Mouse (Mus musculus) gonadal fat pad, adult 2 months (tissue): Measurements from ENCODE around the gene Cxcr5. TPM values are rescaled to one million over a fixed set of nuclear protein-coding genes. Genes with fewer than 3 reads are reported as not detected.

Source experiments
- DNase-seq: peaks from one replicate; pipeline ENCODE4 v3.0.0-alpha.2; 2012; ENCODE audit warnings: low read depth
- polyA plus RNA-seq: library from polyadenylated mRNA; depleted of rRNA; stranded (reverse); fragments of >200 nt; gene quantifications from 2 replicates; pipeline ENCODE4 v1.2.3, GENCODE M21; 2012; rRNA removed

Gene Cxcr5
- polyA plus RNA-seq, 1 experiment = 1.2 TPM

DNA sequence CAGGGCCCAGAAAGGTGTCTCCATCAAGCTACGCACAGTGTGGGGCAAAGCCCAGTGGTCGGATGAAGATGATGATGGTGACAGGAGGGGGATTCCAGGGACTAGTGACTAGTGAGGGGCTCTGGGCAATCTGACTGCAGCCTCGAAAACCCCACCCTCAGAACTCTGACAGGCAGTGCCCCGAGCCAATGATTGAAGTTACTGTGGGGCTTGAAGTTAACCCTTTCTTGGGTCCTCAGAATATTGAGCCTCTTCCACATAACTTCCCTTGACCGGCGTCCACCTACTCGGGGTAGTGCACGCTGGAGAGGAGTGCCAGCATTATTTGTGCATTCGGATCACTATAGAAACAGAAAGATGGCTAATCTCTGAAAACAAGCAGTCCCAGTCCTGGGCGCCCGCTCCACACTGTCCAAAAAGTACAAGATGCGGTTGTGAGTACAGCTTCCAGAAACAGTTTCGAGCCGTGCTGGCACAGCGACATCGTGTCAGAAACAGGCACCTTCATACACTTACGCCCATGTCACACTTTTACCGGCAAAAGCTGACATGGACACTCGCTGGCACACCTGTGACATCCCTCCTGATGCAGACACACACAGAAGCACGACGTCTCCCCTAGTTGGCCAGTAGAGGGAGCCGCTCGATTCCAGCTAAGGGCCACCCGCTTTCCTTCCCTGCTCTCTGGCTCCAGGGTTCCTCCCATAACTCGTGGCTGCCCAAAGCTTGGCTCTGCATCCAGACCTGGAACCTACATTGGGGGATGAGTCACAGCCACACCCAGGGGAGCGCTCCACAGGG is 81.8 kb downstream of the Cxcr5 start:
- DNase-seq = no peak

GRCm38 (mm10) chr9:44478959-44479605 is 82.6 kb downstream of the Cxcr5 start:
- no peak for DNase-seq

GRCm38 (mm10) chr9:44478229-44478921 is 83.3 kb downstream of the Cxcr5 start:
- no peak for DNase-seq

DNA sequence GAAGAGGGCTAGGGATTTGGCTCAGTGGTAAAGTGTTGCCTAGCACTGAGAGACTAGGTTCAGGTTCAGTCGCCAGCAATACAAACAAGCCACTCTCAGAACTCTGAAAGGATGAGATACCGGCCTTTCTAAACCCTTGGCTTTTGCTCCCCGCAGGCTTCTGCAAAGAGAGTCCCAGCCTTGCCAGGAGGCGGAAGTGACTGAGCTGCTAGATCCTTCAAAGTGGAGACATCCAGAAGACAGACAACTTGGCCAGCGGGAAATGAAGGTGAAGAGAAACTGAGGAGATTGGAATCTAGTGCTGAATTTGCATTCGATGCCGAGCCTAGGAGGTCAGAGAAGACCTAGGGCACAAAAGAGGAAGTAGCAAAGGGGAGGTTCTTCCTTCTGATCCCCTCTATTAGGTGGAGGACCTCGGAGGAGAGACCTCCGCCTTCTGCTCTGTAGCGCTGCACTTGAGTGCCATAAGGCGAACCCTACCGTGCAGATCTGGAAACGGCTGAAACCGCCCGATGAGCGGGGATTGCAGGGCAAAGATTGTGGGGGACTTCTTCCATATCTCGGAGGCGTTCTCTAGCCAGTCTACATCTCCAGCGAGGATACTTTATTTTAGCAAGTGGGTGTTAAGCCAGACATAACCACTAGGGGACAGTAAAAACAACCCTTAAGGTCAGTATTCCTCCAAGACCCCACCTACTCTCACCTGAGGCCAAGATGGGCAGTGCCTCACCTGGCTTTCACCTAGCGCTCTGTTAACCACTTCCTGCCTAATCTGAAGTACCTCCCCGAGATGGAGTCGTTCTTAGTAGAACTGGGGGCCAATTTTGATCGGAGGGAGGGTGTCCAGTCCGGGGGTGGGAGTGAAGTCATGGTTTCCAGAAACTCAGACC is 84.1 kb downstream of the Cxcr5 start:
- DNase-seq = no peak

DNA sequence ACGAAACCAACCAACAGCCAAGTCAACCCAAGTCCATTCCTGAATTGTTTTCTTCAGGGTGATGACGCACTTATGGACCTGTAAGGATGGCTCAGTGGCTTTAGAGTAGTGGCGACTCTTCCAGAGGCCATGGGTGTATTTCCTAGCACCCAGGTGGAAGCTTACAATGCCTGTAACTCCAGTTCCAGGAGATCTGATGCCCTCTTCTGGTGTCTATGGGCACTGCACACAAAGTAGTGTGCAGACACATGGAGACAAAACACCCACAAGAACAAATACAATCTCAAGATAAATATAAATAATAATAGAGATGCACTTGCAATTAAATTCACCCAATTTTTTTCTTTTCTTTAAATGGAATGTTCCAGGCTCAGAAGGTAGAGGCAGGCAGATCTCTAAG is 85.7 kb downstream of the Cxcr5 start:
- DNase-seq = no peak

- no peak for DNase-seq
Observed at GRCm38 (mm10) chr9:44474327-44474726, 87.3 kb downstream of the Cxcr5 start.

DNA sequence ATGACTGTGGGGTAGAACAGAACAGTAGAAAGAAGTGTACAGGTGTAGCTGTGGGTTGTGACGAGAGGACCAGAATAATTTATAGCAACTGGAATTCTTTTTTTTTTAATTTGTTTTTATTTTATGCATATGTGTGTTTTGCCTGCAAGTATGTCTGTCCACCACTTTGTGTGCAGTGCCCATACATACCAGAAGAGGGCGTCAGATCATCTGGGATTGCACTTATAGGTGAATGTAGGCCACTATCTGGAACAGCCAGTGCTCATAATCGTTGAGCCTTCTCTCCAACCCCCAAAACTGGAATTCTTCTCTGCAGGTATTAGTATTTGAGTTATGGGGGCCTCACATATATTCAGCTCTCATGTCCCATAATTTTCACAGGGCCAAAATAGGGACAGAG is 88.5 kb downstream of the Cxcr5 start:
- DNase-seq = no peak

DNA sequence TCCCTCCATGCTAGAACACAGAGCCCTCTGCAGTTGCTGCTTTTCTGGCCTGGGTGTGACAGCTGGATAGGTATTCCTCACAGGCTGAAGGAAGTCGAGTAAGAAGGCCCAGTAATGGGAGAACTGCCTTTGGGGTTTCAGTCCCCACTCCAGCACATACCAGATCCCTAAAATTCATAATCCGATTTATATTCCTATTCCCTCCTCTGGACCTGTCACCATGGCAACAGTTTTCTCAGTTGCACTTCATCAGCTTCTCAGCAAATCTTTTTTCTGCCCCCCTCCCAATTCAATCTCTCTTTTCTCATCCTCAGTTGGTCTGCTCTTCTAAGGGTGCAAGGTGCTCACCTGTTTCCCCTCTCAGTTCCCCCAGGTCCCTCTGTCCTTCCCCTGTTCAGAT is 92.9 kb downstream of the Cxcr5 start:
- DNase-seq = no peak

- no peak for DNase-seq
Observed at GRCm38 (mm10) chr9:44468224-44468623, 93.5 kb downstream of the Cxcr5 start.

DNA sequence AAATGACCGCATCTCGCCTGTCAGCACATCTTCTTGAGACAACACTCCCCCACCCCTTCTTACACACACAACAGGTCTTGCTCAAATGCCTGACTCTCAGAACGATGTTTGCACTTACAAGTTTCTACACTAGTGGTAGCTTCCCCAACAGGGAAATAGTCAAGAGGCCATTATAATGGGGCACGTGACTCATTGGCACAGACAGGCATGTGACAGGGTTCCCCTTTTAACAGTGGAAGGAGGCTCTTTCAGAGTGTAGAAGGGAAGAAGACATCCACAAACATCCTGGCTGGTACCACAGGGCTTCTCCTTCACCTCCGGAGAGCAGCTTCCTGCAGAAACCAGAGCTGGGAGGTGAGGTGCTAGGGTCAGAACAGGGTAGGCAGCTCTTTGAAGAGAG is 99.7 kb downstream of the Cxcr5 start:
- no peak for DNase-seq

Other genes starting within 250 kb of the Cxcr5 start
- gene C2cd2l, start 241.6 kb downstream of the Cxcr5 start, polyA plus RNA-seq = 51.5 and 52.0 TPM in 2 replicates
- 54.1 and 58.4 TPM in 2 replicates for gene Dpagt1, start 235.9 kb downstream of the Cxcr5 start, polyA plus RNA-seq
- gene H2afx, start 227.2 kb downstream of the Cxcr5 start, polyA plus RNA-seq = 52.0 and 59.0 TPM in 2 replicates
- gene Hmbs, start 217.6 kb downstream of the Cxcr5 start, polyA plus RNA-seq = 65.2 and 74.7 TPM in 2 replicates
- 42.6 and 46.1 TPM in 2 replicates for gene Vps11, start 200.2 kb downstream of the Cxcr5 start, polyA plus RNA-seq
- 124 and 158 TPM in 2 replicates for gene Hyou1, start 182.4 kb downstream of the Cxcr5 start, polyA plus RNA-seq
- 90.4 and 96.0 TPM in 2 replicates for gene Slc37a4, start 165.0 kb downstream of the Cxcr5 start, polyA plus RNA-seq
- 255 and 355 TPM in 2 replicates for gene Rps25, start 154.7 kb downstream of the Cxcr5 start, polyA plus RNA-seq
- gene Trappc4, start 154.3 kb downstream of the Cxcr5 start, polyA plus RNA-seq = 63.4 and 83.7 TPM in 2 replicates
- 25.4 and 35.0 TPM in 2 replicates for gene Ccdc84, start 143.3 kb downstream of the Cxcr5 start, polyA plus RNA-seq
- gene Foxr1, start 120.7 kb downstream of the Cxcr5 start, polyA plus RNA-seq = 0.05 TPM in 1 of 2 replicates, not detected in the other
- gene Upk2, start 106.9 kb downstream of the Cxcr5 start, polyA plus RNA-seq = 5.7 and 7.3 TPM in 2 replicates
- gene Bcl9l, start 79.1 kb downstream of the Cxcr5 start, polyA plus RNA-seq = 31.3 and 54.0 TPM in 2 replicates
- 22.8 and 32.0 TPM in 2 replicates for gene Ddx6, start 43.0 kb upstream of the Cxcr5 start, polyA plus RNA-seq
- gene Treh, start 111.4 kb upstream of the Cxcr5 start, polyA plus RNA-seq = 0.45 TPM in 1 of 2 replicates, not detected in the other
- 90.2 and 117 TPM in 2 replicates for gene Phldb1, start 173.3 kb upstream of the Cxcr5 start, polyA plus RNA-seq
- gene Arcn1, start 206.0 kb upstream of the Cxcr5 start, polyA plus RNA-seq = 60.6 and 60.8 TPM in 2 replicates
- 55.0 and 67.3 TPM in 2 replicates for gene Ift46, start 206.0 kb upstream of the Cxcr5 start, polyA plus RNA-seq
- 2.9 and 3.3 TPM in 2 replicates for gene Tmem25, start 237.4 kb upstream of the Cxcr5 start, polyA plus RNA-seq
- gene Ttc36, start 241.2 kb upstream of the Cxcr5 start, polyA plus RNA-seq = 1.3 and 3.0 TPM in 2 replicates